Mouse (Mus musculus) stomach, embryonic 14.5 days (tissue): ENCODE results near the gene Zcwpw1. TPM values are rescaled to one million over a fixed set of nuclear protein-coding genes. Genes with fewer than 3 reads are reported as not detected.

Experiments
- ATAC-seq: fragments of 200-750 bp; cut with Nextera tagmentation; 2 replicates; pipeline ENCODE4 v1.8.0; 2017; ENCODE audit warnings: low read depth, moderate TSS enrichment; ENCODE audit not compliant: insufficient number of reproducible peaks, insufficient read depth, low FRiP score
- H3K27ac ChIP-seq: fragments of 300-500 bp; sonication (generic); 2 replicates; pipeline ENCODE4 v1.5.1; 2014; ENCODE audit warnings: mild to moderate bottlenecking, low read length, moderate library complexity, mixed read lengths
- H3K27me3 ChIP-seq: fragments of 300-500 bp; sonication (generic); 2 replicates; pipeline ENCODE4 v1.6.1; 2014; ENCODE audit warnings: low read length, control low read depth, mixed read lengths; ENCODE audit not compliant: control insufficient read depth, insufficient read depth
- H3K36me3 ChIP-seq: fragments of 300-500 bp; sonication (generic); 2 replicates; pipeline ENCODE4 v1.6.1; 2014; ENCODE audit warnings: mild to moderate bottlenecking, control low read depth, low read length, moderate library complexity, mixed read lengths; ENCODE audit not compliant: control insufficient read depth, insufficient read depth
- H3K4me1 ChIP-seq: fragments of 300-500 bp; sonication (generic); 2 replicates; pipeline ENCODE4 v1.6.1; 2014; ENCODE audit warnings: low read length, control low read depth, mixed read lengths; ENCODE audit not compliant: control insufficient read depth, insufficient read depth
- H3K4me2 ChIP-seq: fragments of 300-500 bp; sonication (generic); replicated peaks from 2 replicates; pipeline ENCODE4 v1.6.1; 2014; ENCODE audit warnings: low read depth, low read length, control low read depth
- H3K4me3 ChIP-seq: fragments of 300-500 bp; sonication (generic); 2 replicates; pipeline ENCODE4 v1.5.1; 2014; ENCODE audit warnings: low read depth, low read length, control low read depth
- H3K9ac ChIP-seq: fragments of 300-500 bp; sonication (generic); replicated peaks from 2 replicates; pipeline ENCODE4 v1.6.1; 2014; ENCODE audit warnings: low read depth, mild to moderate bottlenecking, control low read depth, low read length, moderate library complexity, mixed read lengths
- H3K9me3 ChIP-seq: fragments of 300-500 bp; sonication (generic); 2 replicates; pipeline ENCODE4 v1.6.1; 2016; ENCODE audit warnings: low read depth, low read length, control low read depth; ENCODE audit not compliant: control insufficient read depth
- WGBS: fragments of 180-500 bp; shearing (Covaris S2); extraction: QIAGEN DNeasy Blood & Tissue Kit; methylation state at CpG from one replicate; pipeline ENCODE4 v1.1.7; 2014; 5-methylcytosine and 5-hydroxymethylcytosine counted together
- polyA plus RNA-seq: library from polyadenylated mRNA; unstranded; fragments of >200 nt; fragmentation: Nextera tagmentation; extraction: Ambion mirVana; gene quantifications from 2 replicates; pipeline ENCODE4 v1.2.1, GENCODE M21; 2014

Zcwpw1 gene
- polyA plus RNA-seq = 22.3 and 23.3 TPM in 2 replicates

DNA sequence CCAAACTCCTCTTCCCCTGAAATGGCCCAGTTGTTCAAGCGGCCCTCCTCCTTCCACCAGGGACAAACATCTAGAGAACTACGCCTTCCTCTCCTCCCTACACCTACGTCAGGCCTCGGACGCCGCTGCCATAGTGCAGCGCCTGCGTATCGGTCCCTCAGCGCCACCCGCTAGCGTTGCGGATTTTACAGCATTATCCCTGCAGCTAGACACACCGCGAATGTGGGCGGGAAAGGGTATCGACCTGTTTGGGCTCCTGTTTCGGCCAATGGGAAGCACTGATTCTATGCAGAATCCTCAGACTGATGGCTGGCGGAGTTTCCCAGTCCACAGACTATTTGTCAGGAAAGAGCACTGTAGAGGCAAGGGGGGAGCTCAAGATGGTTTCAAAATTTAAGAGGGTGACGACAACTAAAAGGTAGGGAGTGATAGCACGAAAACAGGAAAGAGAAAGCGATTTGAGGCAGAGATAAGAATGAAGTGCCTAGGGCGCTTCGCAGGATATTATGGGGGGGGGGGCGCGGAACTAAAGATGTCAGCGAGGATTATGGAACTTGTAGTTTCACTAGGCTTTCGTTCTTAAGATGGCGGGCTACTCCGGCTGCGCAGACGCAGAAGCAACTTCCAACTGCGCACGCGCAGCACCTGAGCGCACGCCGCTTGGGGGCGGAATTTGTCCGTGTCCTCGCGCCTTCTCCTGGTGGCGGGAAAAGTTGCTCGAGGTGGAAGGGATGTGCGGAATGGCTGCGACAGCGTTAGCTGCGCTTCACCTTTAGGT is at the start of gene Zcwpw1, which contains the start of gene Mepce:
Gene Zcwpw1 (plus strand): TSS at position 648 of the 778 bp plus-strand sequence.
Gene Mepce (minus strand): TSS at position 505 of the 778 bp plus-strand sequence.
- Histone ChIP-seq H3K36me3 (peaks cover 24% of the 10 kb centered on the region), H3K27me3 (no peaks in the 10 kb centered on the region), H3K27ac (peak within 1 kb of the TSS; percentile 96), H3K4me1 (peaks cover 25% of the 10 kb centered on the region), H3K9me3 (no peaks in the 10 kb centered on the region), H3K4me3 (peak within 1 kb of the TSS; percentile 73), H3K9ac (peak within 1 kb of the TSS; percentile 49), H3K4me2 (peak within 1 kb of the TSS; percentile 94)
- peak; percentile 47; the same call in 1 of the 2 replicates for ATAC-seq
- WGBS = under 1% methylated on average over 46 of the region's 48 CpGs

DNA sequence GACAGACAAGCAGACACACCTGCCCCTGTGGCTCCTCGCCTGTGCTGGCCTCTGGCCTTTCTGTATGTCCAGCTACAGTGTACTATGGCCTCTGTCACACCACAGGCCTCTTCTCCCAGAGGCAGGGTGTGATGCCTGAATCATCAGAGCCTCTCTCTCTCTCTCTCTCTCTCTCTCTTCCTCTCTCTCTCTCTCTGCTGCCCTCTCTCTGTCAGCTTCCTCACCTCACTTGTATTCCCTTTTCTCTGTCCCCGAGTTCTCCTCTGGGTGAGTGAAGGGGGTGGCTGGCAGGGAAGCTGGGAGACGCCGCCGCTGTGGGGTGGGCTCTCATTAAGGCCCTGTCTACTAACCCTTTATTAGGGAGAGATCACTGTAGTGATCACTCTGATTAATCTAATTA is 49.1 kb upstream of the Zcwpw1 start:
- Histone ChIP-seq H3K27me3 (no peaks in the 10 kb centered on the region), H3K4me2 (no peak overlapping the region), H3K4me3 (no peak overlapping the region), H3K4me1 (peaks cover 20% of the 10 kb centered on the region), H3K27ac (no peak overlapping the region), H3K9me3 (no peaks in the 10 kb centered on the region), H3K9ac (no peak overlapping the region), H3K36me3 (peaks cover 14% of the 10 kb centered on the region)
- no peak for ATAC-seq
- whole genome bisulfite sequencing = 54% methylated on average over 5 of the region's 5 CpGs

DNA sequence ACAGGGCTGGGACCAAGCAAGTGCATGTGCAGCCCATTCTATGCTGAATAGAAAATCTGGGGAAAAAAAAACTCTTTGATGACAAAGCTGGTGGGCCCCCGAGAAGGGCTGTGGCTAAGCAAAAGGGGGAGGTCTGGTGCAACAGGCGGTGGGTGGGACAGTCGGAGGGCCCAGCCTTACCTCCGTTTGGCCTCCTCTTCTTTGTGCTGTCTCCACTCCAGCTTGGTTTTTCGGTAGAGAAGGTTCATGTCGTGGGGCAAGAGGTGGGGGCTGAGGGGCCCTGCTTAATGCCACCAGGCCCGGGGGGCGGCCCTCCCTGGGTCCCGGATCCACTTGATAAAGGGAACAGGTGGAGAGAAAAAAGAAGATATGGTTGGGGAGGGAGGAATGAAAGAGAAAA is 48.1 kb upstream of the Zcwpw1 start:
- H3K4me2 ChIP-seq = peak overlapping the region; percentile 91
- H3K27me3 ChIP-seq = no peaks in the 10 kb centered on the region
- H3K27ac ChIP-seq = peak overlapping the region; percentile 72; the same call in 1 of the 2 replicates
- no peak for ATAC-seq
- peaks cover 16% of the 10 kb centered on the region for H3K4me1 ChIP-seq
- H3K9ac ChIP-seq = no peak overlapping the region
- WGBS = 56% methylated on average over 9 of the region's 9 CpGs
- H3K9me3 ChIP-seq = no peaks in the 10 kb centered on the region
- H3K4me3 ChIP-seq = peak overlapping the region; percentile 59; the same call in 1 of the 2 replicates
- peaks cover 14% of the 10 kb centered on the region for H3K36me3 ChIP-seq

DNA sequence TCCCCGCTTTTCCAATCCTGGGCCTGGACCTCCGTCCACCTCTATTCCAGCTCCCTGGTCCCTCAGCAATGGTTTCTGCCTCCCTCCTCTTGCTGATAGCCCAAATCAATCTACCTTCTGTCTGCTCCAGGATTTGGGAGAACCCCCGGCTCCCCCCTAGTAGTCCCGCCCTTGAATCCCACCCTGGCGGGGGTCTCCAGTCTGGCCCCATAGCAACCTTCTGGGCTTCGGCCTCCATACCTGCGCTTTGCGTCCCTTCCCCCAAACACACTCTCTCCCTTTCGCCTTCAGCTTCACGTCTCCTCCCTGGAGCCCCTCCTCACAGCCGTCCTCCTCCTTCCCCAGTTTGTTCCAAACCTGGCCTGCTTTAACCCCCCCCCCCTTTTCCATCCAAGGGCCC is 47.1 kb upstream of the Zcwpw1 start:
- H3K4me3 ChIP-seq = peak overlapping the region; percentile 59
- ATAC-seq = peak; percentile 1; the same call in 1 of the 2 replicates
- H3K27ac ChIP-seq = peak overlapping the region; percentile 72; the same call in 1 of the 2 replicates
- no peaks in the 10 kb centered on the region for H3K9me3 ChIP-seq
- no peaks in the 10 kb centered on the region for H3K27me3 ChIP-seq
- H3K4me2 ChIP-seq = peak overlapping the region; percentile 91
- H3K36me3 ChIP-seq = peaks cover 11% of the 10 kb centered on the region
- 9% methylated on average over 11 of the region's 11 CpGs for WGBS
- peak overlapping the region; percentile 58 for H3K9ac ChIP-seq
- H3K4me1 ChIP-seq = peaks cover 15% of the 10 kb centered on the region

DNA sequence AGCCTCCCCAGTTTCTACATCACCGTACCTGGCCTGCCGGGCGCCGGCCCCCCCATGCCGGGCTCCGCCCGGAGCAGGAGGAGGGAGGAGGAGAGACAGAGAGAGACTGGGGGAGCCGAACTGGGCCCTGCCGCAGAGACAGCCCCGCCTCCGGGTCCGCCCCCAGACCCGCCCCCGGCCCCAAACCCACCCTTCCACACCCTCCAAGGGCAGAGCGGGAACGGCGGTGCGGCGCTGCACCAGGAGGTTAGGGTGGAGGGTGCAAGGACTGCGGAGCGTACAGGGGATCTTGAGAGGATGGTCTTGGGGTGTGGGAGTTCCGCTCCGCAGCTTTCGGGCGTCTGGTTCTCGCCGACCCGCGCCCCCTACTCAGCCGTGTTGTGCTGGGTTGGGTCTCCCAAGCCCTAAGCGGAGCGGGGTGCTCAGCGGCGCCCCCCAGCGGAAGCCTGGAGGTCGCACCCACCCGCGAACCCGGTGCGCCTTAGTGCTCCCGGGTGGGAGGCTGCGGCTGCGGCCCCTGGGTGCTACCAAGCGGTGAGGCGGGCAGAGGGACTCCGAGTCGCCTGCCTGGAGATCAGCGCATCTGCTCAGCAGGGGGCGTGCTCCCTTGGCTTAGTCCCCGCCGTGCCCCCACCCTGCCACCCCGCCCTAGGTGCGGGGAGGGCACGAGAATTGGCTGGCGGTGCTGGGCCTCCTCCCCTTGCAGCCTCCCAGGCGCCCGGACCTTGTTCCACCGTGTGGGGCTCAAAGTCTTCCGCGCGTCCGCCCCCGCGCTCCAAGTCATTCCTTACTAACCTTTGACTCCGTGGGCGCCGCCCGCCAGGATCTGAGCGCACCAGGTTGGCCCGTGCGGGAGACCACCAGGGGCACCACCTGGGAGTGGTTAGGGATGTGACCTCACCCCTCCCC is 46.3 kb upstream of the Zcwpw1 start, which contains the start of gene Nyap1:
Gene Nyap1 (minus strand): TSS at position 585 of the 909 bp plus-strand sequence.
- WGBS = 1% methylated on average over 70 of the region's 71 CpGs
- H3K27ac ChIP-seq = peak within 1 kb of the TSS; percentile 72; the same call in 1 of the 2 replicates
- no peaks in the 10 kb centered on the region for H3K27me3 ChIP-seq
- H3K4me2 ChIP-seq = peak within 1 kb of the TSS; percentile 91
- H3K36me3 ChIP-seq = peaks cover 4% of the 10 kb centered on the region; the same call in 1 of the 2 replicates
- peak; percentile 86 for ATAC-seq
- H3K9me3 ChIP-seq = no peaks in the 10 kb centered on the region
- peak within 1 kb of the TSS; percentile 58 for H3K9ac ChIP-seq
- H3K4me1 ChIP-seq = peaks cover 15% of the 10 kb centered on the region
- H3K4me3 ChIP-seq = peak within 1 kb of the TSS; percentile 59

DNA sequence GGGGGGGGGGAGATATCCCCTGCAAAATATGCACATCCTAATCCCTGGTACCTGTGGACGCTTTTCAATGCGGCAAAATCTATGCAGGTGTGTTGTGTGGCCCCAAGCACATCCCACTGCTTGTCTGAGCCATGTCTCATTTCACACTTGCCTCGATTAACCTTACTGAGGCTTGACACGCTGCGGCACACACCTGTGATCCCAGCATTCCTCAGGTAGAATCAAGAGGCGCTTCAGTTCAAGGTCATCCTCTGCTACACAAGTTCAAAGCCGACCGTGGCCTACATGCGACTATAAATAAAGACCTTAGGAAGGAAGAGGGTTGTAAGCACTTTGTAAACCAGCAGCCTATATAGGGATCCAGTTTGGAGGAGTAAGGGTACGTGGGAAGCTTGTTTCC is 45.5 kb upstream of the Zcwpw1 start:
- peak overlapping the region; percentile 91 for H3K4me2 ChIP-seq
- peaks cover 2% of the 10 kb centered on the region; the same call in 1 of the 2 replicates for H3K36me3 ChIP-seq
- H3K27ac ChIP-seq = no peak overlapping the region
- no peaks in the 10 kb centered on the region for H3K9me3 ChIP-seq
- no peak overlapping the region for H3K9ac ChIP-seq
- H3K4me1 ChIP-seq = peaks cover 15% of the 10 kb centered on the region
- H3K4me3 ChIP-seq = no peak overlapping the region
- WGBS = 61% methylated on average over 10 of the region's 10 CpGs
- no peak for ATAC-seq
- no peaks in the 10 kb centered on the region for H3K27me3 ChIP-seq

DNA sequence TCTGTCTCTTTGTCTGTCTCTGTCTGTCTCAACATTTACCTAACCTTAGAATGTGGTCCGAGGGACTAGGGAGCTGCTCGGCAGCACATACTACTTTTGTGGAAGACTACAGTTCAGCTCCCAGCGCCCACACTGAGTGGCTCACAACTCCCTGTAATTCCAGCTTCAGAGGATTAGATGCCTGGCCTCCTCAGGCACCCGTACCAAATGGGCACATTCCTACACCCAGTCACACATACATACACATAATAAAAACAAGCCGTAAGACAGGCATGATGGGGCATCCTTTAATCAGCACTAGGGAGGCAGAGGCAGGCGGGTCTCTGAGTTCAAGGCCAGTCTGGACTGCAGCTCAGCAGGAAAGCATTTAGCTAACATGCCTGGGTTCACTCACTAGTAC is 44.8 kb upstream of the Zcwpw1 start:
- WGBS = 92% methylated on average over 6 of the region's 6 CpGs
- Histone ChIP-seq H3K4me2 (no peak overlapping the region), H3K36me3 (no peaks in the 10 kb centered on the region), H3K27me3 (no peaks in the 10 kb centered on the region), H3K27ac (no peak overlapping the region), H3K4me3 (no peak overlapping the region), H3K9ac (no peak overlapping the region), H3K4me1 (peaks cover 22% of the 10 kb centered on the region), H3K9me3 (no peaks in the 10 kb centered on the region)
- ATAC-seq = no peak

DNA sequence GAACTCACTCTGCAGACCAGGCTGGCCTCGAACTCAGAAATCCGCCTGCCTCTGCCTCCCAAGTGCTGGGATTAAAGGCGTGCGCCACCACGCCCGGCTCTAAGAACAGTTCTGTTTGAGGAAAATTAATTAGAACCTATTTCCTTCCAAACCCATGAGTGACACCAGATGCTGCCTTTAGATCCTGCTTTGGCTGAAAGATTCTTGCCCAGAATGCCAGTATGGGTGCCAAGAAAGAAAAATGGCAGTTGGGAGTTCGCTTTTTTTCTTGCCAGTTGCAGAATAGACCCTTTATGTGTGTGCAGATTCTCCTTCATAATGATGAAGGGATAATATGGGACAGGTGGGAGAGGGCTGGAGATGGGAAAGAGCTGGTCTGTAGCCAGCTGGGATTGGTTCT is 43.4 kb upstream of the Zcwpw1 start:
- H3K27ac ChIP-seq = no peak overlapping the region
- no peaks in the 10 kb centered on the region for H3K27me3 ChIP-seq
- no peak overlapping the region for H3K4me3 ChIP-seq
- H3K9ac ChIP-seq = no peak overlapping the region
- no peaks in the 10 kb centered on the region for H3K36me3 ChIP-seq
- ATAC-seq = no peak
- H3K9me3 ChIP-seq = no peaks in the 10 kb centered on the region
- H3K4me2 ChIP-seq = no peak overlapping the region
- H3K4me1 ChIP-seq = peaks cover 28% of the 10 kb centered on the region
- 88% methylated on average over 6 of the region's 7 CpGs for WGBS
